Mouse (Mus musculus) E14TG2a.4 (cell line): Measurements from ENCODE around the gene Nrxn1.

Experiments
- H3K27me3 ChIP-seq: 2 replicates; pipeline ENCODE4 v1.6.1; 2014; ENCODE audit warnings: low read length, control low read depth; ENCODE audit not compliant: insufficient read depth
- H3K36me3 ChIP-seq: 2 replicates; pipeline ENCODE4 v1.6.1; 2014; ENCODE audit warnings: low read length, control low read depth; ENCODE audit not compliant: insufficient read depth
- H3K4me1 ChIP-seq: replicated peaks from 2 replicates; pipeline ENCODE4 v1.6.1; 2014; ENCODE audit warnings: low read depth, low read length, control low read depth
- H3K4me3 ChIP-seq: replicated peaks from 2 replicates; pipeline ENCODE4 v1.5.1; 2014; ENCODE audit warnings: mild to moderate bottlenecking, low read length
- H3K9me3 ChIP-seq: 2 replicates; pipeline ENCODE4 v1.6.1; 2014; ENCODE audit warnings: low read length, control low read depth
- CTCF ChIP-seq: conservative IDR thresholded peaks from 2 replicates; pipeline ENCODE4 v1.5.1; 2014; ENCODE audit warnings: low read length
- NANOG ChIP-seq: IDR thresholded peaks from 2 replicates; pipeline ENCODE4 v1.6.1; 2014; ENCODE audit warnings: borderline replicate concordance, low read length, mixed read lengths
- POU5F1 ChIP-seq: IDR thresholded peaks from 2 replicates; pipeline ENCODE4 v1.6.1; 2014; ENCODE audit warnings: low read length, borderline replicate concordance

Nrxn1 gene

GRCm38 (mm10) chr17:90912341-90912740 is 180.5 kb downstream of the Nrxn1 start:
- TF ChIP-seq NANOG = no peak
- TF ChIP-seq POU5F1 = no peak
- TF ChIP-seq CTCF = no peak

GRCm38 (mm10) chr17:90906118-90907093 is 186.5 kb downstream of the Nrxn1 start:
- Histone ChIP-seq H3K4me1 (0 out of 2 replicates have a peak, but pooled peaks cover 2% of the 10 kb centered on the region), H3K27me3 (no peaks in the 10 kb centered on the region), H3K9me3 (no peaks in the 10 kb centered on the region), H3K36me3 (no peaks in the 10 kb centered on the region), H3K4me3 (no peak overlapping the region)
- TF ChIP-seq NANOG = no peak
- no peak for TF ChIP-seq CTCF

More at GRCm38 (mm10) chr17:90912341-90912740, 180.5 kb downstream of the Nrxn1 start:
- Histone ChIP-seq H3K4me1 (0 out of 2 replicates have a peak, but pooled peaks cover 3% of the 10 kb centered on the region), H3K27me3 (no peaks in the 10 kb centered on the region), H3K36me3 (no peaks in the 10 kb centered on the region), H3K9me3 (no peaks in the 10 kb centered on the region), H3K4me3 (no peak overlapping the region)

- Histone ChIP-seq H3K4me1 (no peaks in the 10 kb centered on the region), H3K27me3 (no peaks in the 10 kb centered on the region), H3K36me3 (no peaks in the 10 kb centered on the region), H3K4me3 (no peak overlapping the region), H3K9me3 (no peaks in the 10 kb centered on the region)
- TF ChIP-seq CTCF = no peak
- no peak for TF ChIP-seq NANOG
- no peak for TF ChIP-seq POU5F1
These were observed 187.7 kb downstream of the Nrxn1 start for GRCm38 (mm10) chr17:90905143-90905542.

- H3K4me3 ChIP-seq = no peak overlapping the region
These were observed 200.3 kb downstream of the Nrxn1 start for GRCm38 (mm10) chr17:90892327-90893259.

GRCm38 (mm10) chr17:90891711-90892110 is 201.2 kb downstream of the Nrxn1 start:
- no peaks in the 10 kb centered on the region for H3K36me3 ChIP-seq
- no peaks in the 10 kb centered on the region for H3K27me3 ChIP-seq
- no peaks in the 10 kb centered on the region for H3K9me3 ChIP-seq
- no peak for TF ChIP-seq POU5F1
- no peak for TF ChIP-seq CTCF
- TF ChIP-seq NANOG = no peak
- H3K4me3 ChIP-seq = no peak overlapping the region
- H3K4me1 ChIP-seq = no peaks in the 10 kb centered on the region

More at GRCm38 (mm10) chr17:90892327-90893259, 200.3 kb downstream of the Nrxn1 start:
- Histone ChIP-seq H3K9me3 (no peaks in the 10 kb centered on the region), H3K4me1 (no peaks in the 10 kb centered on the region), H3K36me3 (no peaks in the 10 kb centered on the region), H3K27me3 (no peaks in the 10 kb centered on the region)
- TF ChIP-seq POU5F1 (no peak), NANOG (no peak)

- H3K36me3 ChIP-seq = no peaks in the 10 kb centered on the region
- no peak overlapping the region for H3K4me3 ChIP-seq
- H3K27me3 ChIP-seq = no peaks in the 10 kb centered on the region
- no peaks in the 10 kb centered on the region for H3K4me1 ChIP-seq
- peaks cover 12% of the 10 kb centered on the region for H3K9me3 ChIP-seq
- no peak for TF ChIP-seq CTCF
- no peak for TF ChIP-seq NANOG
- no peak for TF ChIP-seq POU5F1
These were observed 235.6 kb downstream of the Nrxn1 start for GRCm38 (mm10) chr17:90857225-90857624.

GRCm38 (mm10) chr17:90843876-90844275 is 249.0 kb downstream of the Nrxn1 start:
- Histone ChIP-seq H3K9me3 (no peaks in the 10 kb centered on the region), H3K4me3 (no peak overlapping the region), H3K4me1 (peaks cover 39% of the 10 kb centered on the region), H3K27me3 (no peaks in the 10 kb centered on the region), H3K36me3 (no peaks in the 10 kb centered on the region)
- peak; percentile 60; the same call in 1 of the 2 replicates for TF ChIP-seq NANOG
- no peak for TF ChIP-seq POU5F1
- no peak for TF ChIP-seq CTCF

- Histone ChIP-seq H3K27me3 (no peaks in the 10 kb centered on the region), H3K36me3 (no peaks in the 10 kb centered on the region), H3K4me1 (peaks cover 45% of the 10 kb centered on the region), H3K4me3 (no peak overlapping the region), H3K9me3 (no peaks in the 10 kb centered on the region)
- TF ChIP-seq NANOG (peak; percentile 87), POU5F1 (0 out of 2 replicates have a peak, but pooled peaks have one; percentile 21), CTCF (no peak)
These were observed 249.7 kb downstream of the Nrxn1 start for GRCm38 (mm10) chr17:90843072-90843611.
